Mouse (Mus musculus) heart, postnatal 14 days (tissue): ENCODE measurements around the gene Krtap4-1. TPM values are rescaled to one million over a fixed set of nuclear protein-coding genes. Genes with fewer than 3 reads are reported as not detected.
"Not testable (repeated sequence)": the region's sequence is repeated elsewhere in the genome, so short reads cannot be mapped to it uniquely, and the experiment has no call there.

Source experiments
- DNase-seq, 2 experiments: peaks; one replicate each; pipeline ENCODE4 v3.0.0; 2021 to 2022
- intact Hi-C: fragments of 180-260 bp; cut with DNase I; formaldehyde crosslinking; loops from one replicate; pipeline ENCODE4 v1.15.1; 2025
- long read RNA-seq, 2 experiments: library from polyadenylated mRNA; stranded (forward); transcript quantifications; one replicate each; pipeline ENCODE4 v2.0.0; 2021
- total RNA-seq, 2 experiments: library from RNA; stranded (reverse); gene quantifications; 2 replicates each; pipeline ENCODE4 v1.2.3; 2021

Gene Krtap4-1
- not detected for total RNA-seq
- long read RNA-seq, experiment 1 = 0 reads
- long read RNA-seq, experiment 2 = 0 reads

GRCm38 (mm10) chr11:99628138-99628537, at the start of gene Krtap4-1:
Krtap4-1 (minus strand) TSS chr11:99628238.
- intact Hi-C loops = no loop called here

GRCm38 (mm10) chr11:99665860-99666259, 37.8 kb upstream of the Krtap4-1 start, which contains the start of gene Krtap4-6:
Krtap4-6 (minus strand) TSS chr11:99665960.
- DNase-seq = no peak
- intact Hi-C loops = no loop called here

More at GRCm38 (mm10) chr11:99628138-99628537, at the start of gene Krtap4-1:
- no peak for DNase-seq

- DNase-seq = no peak
- intact Hi-C loops = no loop called here
Observed at GRCm38 (mm10) chr11:99662802-99663201, 34.8 kb upstream of the Krtap4-1 start.

GRCm38 (mm10) chr11:99659256-99659655, 31.2 kb upstream of the Krtap4-1 start:
- intact Hi-C loops = no loop called here
- DNase-seq = no peak

GRCm38 (mm10) chr11:99658467-99659010, 30.5 kb upstream of the Krtap4-1 start, which contains the start of gene Gm11563:
Gm11563 (minus strand) TSS chr11:99658960.
- intact Hi-C loops, DNase-seq: not testable (repeated sequence)

- intact Hi-C loops = no loop called here
Observed at GRCm38 (mm10) chr11:99657051-99657450, 29.0 kb upstream of the Krtap4-1 start.

GRCm38 (mm10) chr11:99650136-99650535, 22.1 kb upstream of the Krtap4-1 start, which contains the start of gene Gm11555:
Gm11555 (minus strand) TSS chr11:99650236.
- intact Hi-C loops = no loop called here
- DNase-seq = no peak

More at GRCm38 (mm10) chr11:99657051-99657450, 29.0 kb upstream of the Krtap4-1 start:
- DNase-seq = no peak

- no peak for DNase-seq
- intact Hi-C loops = no loop called here
Observed at GRCm38 (mm10) chr11:99646444-99646843, 18.4 kb upstream of the Krtap4-1 start.

- DNase-seq = no peak
- intact Hi-C loops = no loop called here
Observed at GRCm38 (mm10) chr11:99644351-99644750, 16.3 kb upstream of the Krtap4-1 start.

- intact Hi-C loops, DNase-seq: not testable (repeated sequence)
Observed at GRCm38 (mm10) chr11:99643635-99644139, 15.6 kb upstream of the Krtap4-1 start, which contains the start of gene Krtap4-7. Krtap4-7 (minus strand) TSS chr11:99644089.

GRCm38 (mm10) chr11:99640926-99641325, 12.9 kb upstream of the Krtap4-1 start:
- DNase-seq = no peak
- intact Hi-C loops = no loop called here

GRCm38 (mm10) chr11:99637086-99637485, 9.0 kb upstream of the Krtap4-1 start:
- intact Hi-C loops = no loop called here
- DNase-seq = no peak

- DNase-seq = no peak
- intact Hi-C loops = no loop called here
Observed at GRCm38 (mm10) chr11:99634653-99635134, 6.7 kb upstream of the Krtap4-1 start, which contains the start of gene Krtap4-2. Krtap4-2 (minus strand) TSS chr11:99635084.

GRCm38 (mm10) chr11:99633293-99633692, 5.3 kb upstream of the Krtap4-1 start:
- intact Hi-C loops = no loop called here
- DNase-seq = no peak

- DNase-seq = no peak
- intact Hi-C loops = no loop called here
Observed at GRCm38 (mm10) chr11:99630890-99631289, 2.9 kb upstream of the Krtap4-1 start.

- intact Hi-C loops = no loop called here
- DNase-seq = no peak
Observed at GRCm38 (mm10) chr11:99620335-99620734, 7.7 kb downstream of the Krtap4-1 start, which contains the start of gene Gm11562. Gm11562 (minus strand) TSS chr11:99620435.

GRCm38 (mm10) chr11:99614796-99615363, 13.2 kb downstream of the Krtap4-1 start, which contains the start of gene Krtap2-4:
Krtap2-4 (minus strand) TSS chr11:99614846.
- intact Hi-C loops = no loop called here
- DNase-seq = no peak

GRCm38 (mm10) chr11:99610089-99610488, 17.9 kb downstream of the Krtap4-1 start, which contains the start of gene Gm11937:
Gm11937 (minus strand) TSS chr11:99610189.
- intact Hi-C loops = not testable (repeated sequence)

GRCm38 (mm10) chr11:99609126-99609525, 18.9 kb downstream of the Krtap4-1 start:
- intact Hi-C loops = no loop called here

More at GRCm38 (mm10) chr11:99610089-99610488, 17.9 kb downstream of the Krtap4-1 start, which contains the start of gene Gm11937:
- not testable (repeated sequence) for DNase-seq

GRCm38 (mm10) chr11:99603208-99603607, 24.8 kb downstream of the Krtap4-1 start, which contains the start of gene Gm11938:
Gm11938 (minus strand) TSS chr11:99603308.
- intact Hi-C loops, DNase-seq: not testable (repeated sequence)

More at GRCm38 (mm10) chr11:99609126-99609525, 18.9 kb downstream of the Krtap4-1 start:
- DNase-seq = no peak

- DNase-seq, intact Hi-C loops: not testable (repeated sequence)
Observed at GRCm38 (mm10) chr11:99597742-99598141, 30.3 kb downstream of the Krtap4-1 start, which contains the start of gene Krtap9-3. Krtap9-3 (minus strand) TSS chr11:99598105.
